Mouse (Mus musculus) erythroblast, embryonic 14.5 days (primary cell): ENCODE data around the gene Mrpl48.

Source experiments
- GATA1 ChIP-seq: IDR thresholded peaks from 2 replicates; pipeline ENCODE4 v1.6.1; 2012; ENCODE audit warnings: low read length, inconsistent platforms, mixed read lengths
- TAL1 ChIP-seq: IDR thresholded peaks from 3 replicates; pipeline ENCODE4 v1.6.1; 2012; ENCODE audit warnings: low read length, inconsistent platforms, mixed read lengths

- TF ChIP-seq GATA1, result no peak
- no peak for TF ChIP-seq TAL1
Measured at GRCm38 (mm10) chr7:100503076-100503475, 105.0 kb downstream of the Mrpl48 start.
